Mouse (Mus musculus): ENCODE data around the gene Dnase1. TPM values are rescaled to one million over a fixed set of nuclear protein-coding genes. Genes with fewer than 3 reads are reported as not detected.
A peak's percentile ranks its signal among the peaks of the same experiment; 100 is the strongest.
"Not testable (repeated sequence)": the region's sequence is repeated elsewhere in the genome, so short reads cannot be mapped to it uniquely, and the experiment has no call there.

The Dnase1 gene
- total RNA-seq (2021): not detected

DNA sequence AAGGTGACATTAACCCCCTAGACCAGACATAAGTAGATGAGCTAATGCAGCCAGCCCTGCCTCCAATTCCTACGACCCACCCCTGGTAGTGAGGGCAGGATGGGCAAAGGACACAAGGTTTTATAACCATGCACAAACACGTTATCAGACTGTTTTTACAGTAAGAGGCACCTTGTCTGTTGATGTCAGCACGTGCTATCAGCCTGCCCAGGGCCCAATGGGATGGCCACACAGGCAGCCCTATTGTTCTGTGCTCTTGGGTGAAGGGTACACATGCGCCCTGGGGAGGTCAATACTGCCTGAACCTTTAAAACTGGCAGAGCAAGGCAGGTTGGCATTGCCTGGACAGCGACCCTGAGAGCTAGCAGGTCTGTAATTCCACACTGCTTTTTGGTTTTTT lies at the start of gene Dnase1:
Gene Dnase1 (plus strand): TSS at position 136 of the 400 bp plus-strand sequence.
- DNase-seq (ENCODE audit: low spot score in 2 of 2): no peak
- intact Hi-C loops (cut with DNase I): no loop called here

DNA sequence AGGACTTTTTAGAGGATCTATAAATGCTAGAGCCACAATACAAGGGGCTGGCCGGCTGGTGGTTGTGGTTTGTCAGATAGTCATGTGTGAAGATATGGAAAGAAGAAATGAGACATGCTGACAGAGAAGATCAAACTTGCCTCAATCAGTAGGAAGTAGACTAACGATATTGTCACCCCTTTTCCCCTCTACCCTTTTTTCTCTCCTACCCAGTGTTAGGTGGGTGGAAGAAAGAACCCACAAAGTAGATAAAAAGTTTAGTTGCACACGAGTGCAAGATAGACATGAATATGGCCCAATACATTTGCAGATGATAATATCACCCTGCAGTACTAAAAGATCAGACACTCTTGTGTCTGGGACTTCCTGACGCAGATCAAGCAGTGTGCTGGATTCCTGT lies 48.3 kb upstream of the Dnase1 start:
- DNase-seq (ENCODE audit: low spot score in 2 of 2): no peak
- intact Hi-C loops (cut with DNase I): no loop called here

DNA sequence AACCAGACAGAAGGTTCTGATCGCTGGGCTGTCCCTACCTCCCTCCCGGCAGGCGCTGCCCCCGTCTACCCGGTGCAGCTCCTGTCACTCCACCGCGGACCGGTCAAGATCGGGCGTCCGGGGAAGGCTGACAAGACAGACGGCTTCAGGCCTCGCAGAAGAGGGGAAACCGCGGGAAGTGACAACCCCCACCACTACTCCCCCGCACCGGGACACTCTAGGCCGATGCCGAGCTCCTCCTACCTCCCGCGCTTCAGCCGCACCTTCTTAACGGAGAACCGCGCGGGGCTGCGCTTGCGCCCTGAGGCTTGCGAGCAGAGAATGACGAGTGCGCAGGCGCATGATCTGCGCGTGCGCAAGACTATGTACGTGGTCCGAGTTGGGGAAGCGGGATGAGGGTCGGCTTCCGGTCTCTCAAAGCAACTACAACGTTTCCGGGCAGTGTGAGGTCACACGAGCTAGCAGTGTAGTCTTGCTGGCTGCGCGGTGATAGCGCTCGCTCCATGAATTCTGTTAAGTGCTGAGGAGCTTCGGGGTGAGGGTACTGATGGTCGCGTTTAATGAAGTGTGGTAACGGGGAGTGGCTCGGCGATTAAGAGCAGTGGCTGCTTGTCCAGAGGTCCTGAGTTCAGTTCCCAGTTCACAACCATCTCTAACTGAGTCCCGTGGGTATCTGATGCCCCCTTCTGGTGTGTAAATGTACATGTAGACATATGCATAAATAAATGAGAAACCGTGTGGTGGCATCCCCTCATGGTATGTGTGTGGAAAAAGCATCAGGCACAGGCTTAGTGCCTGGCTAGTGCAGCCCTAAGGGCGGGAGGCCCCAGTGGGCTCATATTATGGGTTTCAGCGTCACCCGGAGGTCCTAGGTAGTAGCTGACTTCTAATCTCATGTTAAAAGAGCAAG lies 33.0 kb upstream of the Dnase1 start, which contains the start of gene Slx4:
Gene Slx4 (minus strand): TSS at position 282 of the 910 bp plus-strand sequence.
- intact Hi-C loops (cut with DNase I): loop anchor here (2.0 kb wide), 1 partner anchor 95 kb away; the partner anchor contains the start of genes 1700037C18Rik and Cluap1
- peak; percentile 96 to 98 for DNase-seq (ENCODE audit: low spot score in 2 of 2)

DNA sequence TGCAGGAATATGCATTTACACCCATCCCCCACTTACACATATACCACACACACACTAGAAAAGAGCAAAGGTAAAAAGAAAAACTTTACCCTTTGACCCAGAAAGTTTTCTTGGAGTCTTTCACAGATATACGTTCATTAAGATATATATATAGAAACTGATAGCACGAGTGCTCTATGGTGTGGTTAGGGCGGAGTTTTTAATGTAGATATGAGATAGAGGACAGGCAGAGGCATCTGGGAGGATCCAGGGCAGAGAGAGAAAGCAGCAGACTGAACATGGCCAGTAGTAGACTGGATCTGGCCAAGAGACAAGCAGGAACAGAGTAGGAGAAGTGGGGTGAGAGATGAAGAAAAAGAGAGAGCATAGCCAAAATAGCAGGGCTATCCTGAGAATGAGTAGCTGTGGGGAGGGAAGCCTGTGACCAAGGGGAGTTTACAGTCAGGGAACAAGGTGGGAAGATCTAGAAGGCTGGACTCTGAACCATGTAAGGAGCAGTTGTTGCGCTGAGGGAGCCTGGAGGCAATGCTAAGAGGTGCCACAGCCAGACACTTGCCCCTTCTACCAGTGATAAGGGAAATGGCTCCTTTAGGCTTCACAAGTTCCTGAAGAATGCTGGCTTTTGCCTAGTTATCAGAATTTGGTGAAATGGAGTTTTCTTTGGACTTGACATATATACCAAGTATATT lies 23.7 kb upstream of the Dnase1 start:
- no peak for DNase-seq (ENCODE audit: low spot score in 2 of 2)
- intact Hi-C loops (cut with DNase I): no loop called here

DNA sequence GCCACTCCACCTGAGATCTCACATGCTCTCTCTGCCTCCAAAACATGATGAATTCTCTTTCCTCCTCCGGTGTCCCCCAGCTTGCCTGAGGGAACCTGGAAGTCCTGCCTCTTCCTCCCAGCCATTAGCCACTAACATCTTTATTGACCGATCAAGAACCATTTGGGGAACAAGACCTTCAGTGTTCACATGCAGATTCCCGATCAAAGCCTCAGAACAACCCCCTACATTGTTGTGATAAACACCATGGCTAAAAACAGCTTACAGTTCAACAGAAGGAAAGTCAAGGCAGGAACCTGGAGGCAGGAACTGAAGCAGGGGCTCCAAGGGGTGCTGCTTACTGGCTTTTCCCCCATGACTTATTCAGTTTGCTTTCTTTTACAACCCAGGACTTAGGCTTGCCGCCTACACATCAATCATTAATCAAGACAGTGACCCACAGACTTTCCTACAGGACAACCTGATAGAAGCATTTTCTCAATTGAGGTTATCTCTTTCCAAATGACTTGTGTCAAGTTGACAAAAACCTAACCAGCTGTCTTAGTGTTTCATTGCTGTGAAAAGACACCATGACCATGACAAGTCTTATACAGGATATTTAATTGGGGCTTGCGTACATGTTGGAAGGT lies 22.6 kb upstream of the Dnase1 start:
- DNase-seq (ENCODE audit: low spot score in 2 of 2): no peak
- intact Hi-C loops (cut with DNase I): no loop called here

DNA sequence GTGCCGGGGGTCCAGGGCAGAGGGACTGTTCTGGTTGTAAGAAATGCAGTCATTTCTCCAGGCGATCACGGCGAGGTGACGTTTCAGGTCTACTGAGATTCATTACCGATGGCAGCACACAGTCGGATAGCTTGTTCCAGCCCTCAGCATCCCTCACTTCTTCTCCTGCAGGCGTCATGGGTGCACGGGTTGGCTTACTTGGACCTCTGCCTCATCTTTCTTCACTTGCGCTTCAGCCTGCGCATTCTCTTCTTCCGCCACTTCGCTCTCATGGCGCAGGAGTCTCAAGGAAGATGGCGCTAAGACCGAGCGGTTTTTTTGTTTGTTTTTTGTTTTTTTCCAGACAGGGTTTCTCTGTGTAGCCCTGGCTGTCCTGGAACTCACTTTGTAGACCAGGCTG lies 20.0 kb upstream of the Dnase1 start:
- intact Hi-C loops (cut with DNase I); DNase-seq (ENCODE audit: low spot score in 2 of 2): not testable (repeated sequence)

DNA sequence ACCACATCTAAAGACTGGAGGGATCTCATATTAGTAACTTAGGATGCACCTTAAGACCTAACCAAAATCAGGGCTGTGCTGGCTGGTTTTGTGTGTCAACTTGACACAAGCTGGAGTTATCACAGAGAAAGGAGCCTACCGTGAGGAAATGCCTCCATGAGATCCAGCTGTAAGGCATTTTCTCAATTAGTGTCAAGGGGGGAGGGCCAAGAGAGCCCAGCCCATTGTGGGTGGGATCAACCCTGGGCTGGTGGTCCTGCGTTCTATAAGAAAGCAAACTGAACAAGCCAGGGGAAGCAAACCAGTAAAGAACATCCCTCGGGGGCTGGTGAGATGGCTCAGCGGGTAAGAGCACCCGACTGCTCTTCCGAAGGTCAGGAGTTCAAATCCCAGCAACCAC lies 19.3 kb upstream of the Dnase1 start:
- DNase-seq (ENCODE audit: low spot score in 2 of 2); intact Hi-C loops (cut with DNase I): not testable (repeated sequence)

DNA sequence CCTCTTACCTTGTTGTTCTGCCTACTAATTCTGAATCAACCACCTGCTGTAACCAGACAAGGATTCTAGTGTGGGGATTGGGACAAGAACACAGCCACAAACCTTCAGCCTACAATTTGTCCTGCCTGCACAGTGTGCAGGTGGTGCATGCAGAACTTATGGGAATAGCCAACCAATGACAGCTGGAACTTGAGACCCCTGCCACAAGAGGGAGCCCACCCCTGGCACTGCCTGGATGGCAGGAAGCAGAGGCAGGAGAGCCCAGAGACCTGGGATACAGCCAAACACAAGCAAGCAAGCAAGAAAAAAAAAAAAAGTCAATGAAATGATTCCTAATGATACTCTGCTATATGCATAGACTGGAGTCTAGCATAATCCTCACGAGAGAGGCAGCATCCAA lies 15.5 kb upstream of the Dnase1 start:
- DNase-seq (ENCODE audit: low spot score in 2 of 2): no peak
- intact Hi-C loops (cut with DNase I): no loop called here

DNA sequence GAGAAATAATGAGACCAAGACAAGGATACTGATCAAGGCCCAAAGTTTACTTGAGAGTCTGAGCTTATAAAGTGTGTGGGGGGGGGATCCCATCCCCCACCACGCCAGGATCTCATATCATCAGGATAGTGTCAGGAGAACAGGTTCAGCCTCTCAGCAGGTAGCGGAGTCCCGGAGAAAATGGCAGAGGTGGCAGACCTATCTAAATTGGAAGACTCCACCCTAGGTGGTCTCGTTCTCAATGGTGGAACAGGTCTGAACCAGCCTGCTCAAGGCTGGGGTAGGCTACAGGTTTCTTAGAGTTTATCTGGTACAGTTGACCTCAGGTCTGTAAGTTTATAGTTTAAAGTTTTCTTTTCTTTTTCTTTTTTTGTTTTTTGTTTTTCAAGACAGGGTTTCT lies 14.0 kb upstream of the Dnase1 start:
- no peak for DNase-seq (ENCODE audit: low spot score in 2 of 2)
- intact Hi-C loops (cut with DNase I): no loop called here

DNA sequence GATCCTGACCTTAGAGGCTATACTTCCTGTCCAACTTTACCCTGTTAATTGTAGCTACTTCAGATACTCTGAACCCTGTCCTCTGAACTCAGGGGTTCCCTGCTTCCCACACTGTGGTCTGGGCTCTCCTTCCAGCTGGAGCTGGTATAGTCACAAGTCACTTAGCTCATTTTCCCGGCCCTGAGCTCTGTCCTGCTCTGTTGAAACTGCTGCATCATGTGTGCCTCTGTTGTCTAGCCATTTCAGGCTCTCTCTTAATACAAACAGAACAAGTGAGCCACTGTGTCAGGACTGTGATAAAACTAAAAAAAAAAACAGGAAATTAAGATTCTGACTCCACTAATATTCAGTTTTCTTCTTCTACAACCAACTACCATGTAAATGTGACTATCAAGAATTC lies 10.1 kb upstream of the Dnase1 start:
- DNase-seq (ENCODE audit: low spot score in 2 of 2): no peak
- intact Hi-C loops (cut with DNase I): no loop called here

DNA sequence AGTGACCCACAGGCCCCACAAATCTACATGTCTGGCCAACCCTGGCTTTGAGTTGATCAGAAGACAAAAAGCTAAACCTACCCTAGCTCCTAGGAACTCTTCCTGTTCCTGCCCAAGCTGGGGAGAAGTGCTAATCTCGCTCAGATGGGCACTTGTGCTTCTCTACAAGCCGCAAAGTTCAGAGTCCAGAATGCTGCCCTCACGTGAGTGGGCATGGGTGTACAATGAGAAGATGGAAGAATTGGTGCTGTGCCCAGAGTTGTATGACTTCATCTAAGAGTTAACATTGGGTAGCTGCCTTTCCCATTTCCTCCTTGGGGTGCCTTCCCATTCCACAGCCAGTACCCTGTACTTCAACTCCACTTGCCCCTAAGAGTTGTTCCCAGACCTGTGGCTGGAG lies 9.5 kb upstream of the Dnase1 start:
- intact Hi-C loops (cut with DNase I): no loop called here
- DNase-seq (ENCODE audit: low spot score in 2 of 2): no peak

DNA sequence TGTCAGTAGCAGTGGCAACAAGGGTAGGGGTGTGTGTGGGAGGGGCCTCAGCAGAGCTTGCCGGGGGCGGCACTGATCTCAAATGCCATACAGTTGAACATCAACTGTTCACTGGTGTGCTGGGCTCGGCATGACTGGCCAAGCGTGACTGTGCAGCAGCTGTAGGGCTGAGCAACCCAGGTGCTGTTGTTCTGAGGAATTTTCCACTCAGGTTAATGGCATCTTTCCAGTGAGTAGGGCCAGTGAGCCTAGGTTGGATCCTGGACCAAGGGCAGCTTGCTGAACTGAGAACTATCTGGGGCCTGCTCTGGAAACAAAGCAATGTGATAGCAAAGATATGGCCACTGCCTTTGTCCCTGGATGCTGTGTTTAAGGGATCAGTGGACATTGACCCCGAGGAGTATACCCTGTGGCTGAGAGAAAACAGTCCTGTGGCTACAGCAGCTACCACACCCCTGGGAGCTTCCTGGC lies 7.3 kb upstream of the Dnase1 start:
- no peak for DNase-seq (ENCODE audit: low spot score in 2 of 2)
- intact Hi-C loops (cut with DNase I): no loop called here

DNA sequence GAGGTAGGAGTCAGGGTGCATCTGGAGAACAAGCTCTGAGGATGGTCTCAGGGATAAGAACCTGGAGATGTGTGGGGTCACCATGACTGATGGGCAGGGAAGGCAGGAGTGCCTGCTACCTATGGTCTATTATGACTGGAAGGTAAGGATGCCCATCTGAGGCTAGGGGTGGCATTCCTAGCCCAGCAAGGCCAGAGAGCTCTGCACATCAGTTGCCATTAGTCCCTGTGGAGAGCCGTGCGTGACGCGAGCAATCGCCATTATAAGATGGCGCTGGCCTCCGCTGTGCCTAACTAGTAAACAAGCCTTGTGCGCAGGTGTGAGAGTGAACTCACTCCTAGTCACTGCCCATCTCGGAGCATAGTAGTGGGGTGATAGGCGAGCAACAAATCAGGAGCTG lies 6.2 kb upstream of the Dnase1 start:
- DNase-seq (ENCODE audit: low spot score in 2 of 2): no peak
- intact Hi-C loops (cut with DNase I): no loop called here

DNA sequence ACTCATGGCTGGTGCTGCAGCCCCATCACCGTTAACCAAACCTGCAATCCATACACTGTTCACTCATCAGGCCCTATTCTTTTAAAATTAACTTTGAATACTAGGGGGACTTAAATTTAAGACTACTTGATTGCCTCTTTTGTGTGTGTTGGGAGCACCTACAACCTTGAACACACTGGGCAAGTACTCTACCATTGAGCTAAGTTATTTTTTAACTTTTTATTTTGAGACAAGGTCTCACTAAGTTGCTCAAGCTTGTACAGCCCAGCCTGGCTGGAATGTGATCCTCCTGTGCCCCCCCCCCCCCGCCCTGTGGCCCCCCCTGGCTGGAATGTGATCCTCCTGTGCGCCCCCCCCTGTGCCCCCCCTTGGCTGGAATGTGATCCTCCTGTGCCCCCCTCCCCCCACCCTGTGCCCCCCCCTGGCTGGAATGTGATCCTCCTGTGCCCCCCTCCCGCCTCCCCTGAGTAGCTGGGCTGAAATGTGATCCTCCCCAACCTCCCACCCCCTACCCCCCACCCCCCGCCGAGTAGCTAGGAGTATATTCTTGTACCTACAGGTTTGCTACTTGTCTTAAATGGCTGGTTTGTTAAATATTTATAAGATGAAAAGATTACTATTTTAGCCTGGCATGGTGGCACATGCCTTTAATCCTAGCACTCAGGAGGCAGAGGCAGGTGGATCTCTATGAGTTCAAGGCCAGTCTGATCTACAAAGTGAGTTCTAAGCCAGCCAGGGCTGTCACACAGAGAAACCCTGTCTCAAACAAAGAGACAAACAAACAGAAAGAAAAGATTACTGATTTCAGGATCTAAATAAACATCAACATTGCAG lies 5.1 kb upstream of the Dnase1 start:
- intact Hi-C loops (cut with DNase I): no loop called here
- no peak for DNase-seq (ENCODE audit: low spot score in 2 of 2)

DNA sequence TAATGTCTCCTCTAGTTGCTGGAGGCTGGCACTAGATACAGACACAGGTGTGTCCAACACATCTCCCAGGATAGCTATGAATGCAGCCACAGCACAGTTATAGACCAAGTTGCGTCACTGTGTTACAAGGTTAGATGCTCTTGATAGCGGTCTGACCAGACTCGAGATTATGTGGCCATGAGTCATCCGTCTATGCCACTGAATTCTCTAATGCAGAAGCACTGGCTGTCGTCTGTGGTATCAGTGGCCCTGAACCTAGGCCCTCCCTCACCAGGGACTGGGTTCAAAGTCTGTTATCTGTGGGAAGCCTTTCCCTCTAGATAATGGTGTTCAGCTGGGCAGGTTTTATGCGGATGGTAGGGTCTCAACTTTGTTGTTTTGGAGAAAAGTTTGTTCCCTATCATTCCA lies 4.4 kb upstream of the Dnase1 start:
- no peak for DNase-seq (ENCODE audit: low spot score in 2 of 2)
- intact Hi-C loops (cut with DNase I): no loop called here

DNA sequence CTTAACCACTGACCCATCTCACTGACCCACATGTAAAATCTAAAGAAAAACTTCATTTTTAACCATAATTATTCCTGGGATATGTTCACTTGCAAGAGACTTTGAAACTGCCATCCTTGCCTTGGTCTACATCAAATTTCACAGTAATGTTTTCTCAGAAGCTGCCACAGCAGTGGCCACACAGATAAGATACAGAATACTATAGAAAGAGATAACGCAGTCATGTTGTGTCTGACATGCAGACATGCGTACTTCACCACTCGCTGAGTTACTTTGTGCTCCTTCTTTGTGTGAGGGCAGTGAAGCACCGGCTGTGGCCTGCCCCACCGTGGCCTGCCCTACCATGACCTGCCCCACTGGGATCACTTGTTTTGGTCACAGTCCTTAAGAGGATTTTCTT lies 2.8 kb upstream of the Dnase1 start:
- intact Hi-C loops (cut with DNase I): no loop called here
- no peak for DNase-seq (ENCODE audit: low spot score in 2 of 2)

DNA sequence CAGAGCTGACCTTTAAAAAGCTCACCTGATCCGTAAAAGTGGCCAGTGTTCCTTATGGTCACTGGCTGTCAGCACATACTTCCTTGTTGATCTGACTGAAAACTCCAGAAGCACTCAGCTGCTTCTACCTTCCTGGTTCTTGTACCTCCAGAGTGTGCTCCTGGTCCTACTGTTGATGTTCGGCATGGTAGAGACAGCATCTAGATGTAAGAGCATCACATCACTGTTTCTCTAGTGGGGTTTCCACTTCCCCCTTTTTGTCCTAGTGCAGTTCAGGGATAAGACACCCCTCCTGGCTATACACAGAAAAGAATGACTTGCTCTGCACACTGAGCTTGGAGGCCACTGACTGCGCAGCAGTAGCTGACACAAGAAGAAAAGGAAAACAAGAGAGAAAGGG lies 2.3 kb upstream of the Dnase1 start:
- intact Hi-C loops (cut with DNase I): no loop called here
- no peak for DNase-seq (ENCODE audit: low spot score in 2 of 2)

DNA sequence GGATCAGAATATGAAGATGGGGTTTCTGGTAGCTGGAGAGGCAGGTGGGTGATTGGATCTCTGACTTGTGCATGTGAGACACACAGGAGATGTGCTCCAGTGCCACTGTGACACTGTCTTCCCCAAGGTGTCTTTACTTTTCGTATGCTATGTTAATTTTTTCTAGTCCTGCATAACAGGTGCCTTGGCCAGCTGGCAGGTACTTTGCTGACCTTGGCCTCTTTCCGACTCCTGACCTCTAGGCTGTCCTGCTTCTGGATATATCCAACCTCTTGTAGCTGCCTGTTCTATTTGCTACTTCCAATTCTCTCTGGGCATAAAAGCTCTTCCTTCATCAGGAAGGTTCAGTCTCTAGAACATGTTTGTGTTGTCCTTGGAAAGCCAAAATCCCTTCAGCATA lies 1.2 kb upstream of the Dnase1 start:
- intact Hi-C loops (cut with DNase I): no loop called here
- DNase-seq (ENCODE audit: low spot score in 2 of 2): no peak

DNA sequence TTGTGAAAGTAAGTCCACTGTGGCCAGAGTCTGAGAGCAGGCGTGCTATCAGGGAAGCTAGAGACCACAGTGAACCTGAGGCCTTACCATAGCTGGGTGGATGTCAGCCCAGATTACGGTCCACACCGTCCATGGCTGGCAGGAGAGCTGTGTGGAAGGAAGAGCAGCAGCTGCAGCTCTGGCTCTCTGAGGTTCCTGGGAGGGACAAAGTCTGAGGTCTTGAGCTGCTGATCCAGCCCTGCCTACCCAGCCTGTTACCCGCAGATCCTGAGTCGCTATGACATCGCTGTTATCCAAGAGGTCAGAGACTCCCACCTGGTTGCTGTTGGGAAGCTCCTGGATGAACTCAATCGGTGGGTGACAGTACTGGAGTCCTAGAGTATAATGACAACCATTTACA lies 948 bp downstream of the Dnase1 start:
- intact Hi-C loops (cut with DNase I): no loop called here

DNA sequence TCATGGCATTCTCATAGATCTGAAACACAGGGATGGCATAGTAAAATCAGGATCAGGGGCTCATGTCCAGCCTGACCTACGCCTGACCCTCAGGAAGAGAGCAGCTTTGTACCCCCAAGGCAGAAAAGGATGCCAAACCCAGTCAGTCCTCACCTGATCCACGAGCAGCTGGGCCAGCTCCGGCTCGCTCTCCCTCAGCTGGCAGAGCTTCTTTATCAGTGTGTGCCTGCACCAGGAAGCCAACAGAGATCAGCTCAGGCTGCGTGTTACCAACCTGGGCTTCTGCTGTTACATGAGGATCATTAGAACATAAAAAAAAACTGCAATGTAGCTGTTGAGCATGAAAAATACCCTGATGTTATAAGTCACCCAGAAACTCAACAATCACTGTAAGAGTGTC lies 3.5 kb downstream of the Dnase1 start:
- intact Hi-C loops (cut with DNase I): no loop called here
- no peak for DNase-seq (ENCODE audit: low spot score in 2 of 2)

More for the DNA sequence above, 948 bp downstream of the Dnase1 start:
- no peak for DNase-seq (ENCODE audit: low spot score in 2 of 2)

All from left cerebral cortex, postnatal 25 days (tissue).